ENCODE assay signal across 12 mouse cellular contexts in the genomic region with DNA sequence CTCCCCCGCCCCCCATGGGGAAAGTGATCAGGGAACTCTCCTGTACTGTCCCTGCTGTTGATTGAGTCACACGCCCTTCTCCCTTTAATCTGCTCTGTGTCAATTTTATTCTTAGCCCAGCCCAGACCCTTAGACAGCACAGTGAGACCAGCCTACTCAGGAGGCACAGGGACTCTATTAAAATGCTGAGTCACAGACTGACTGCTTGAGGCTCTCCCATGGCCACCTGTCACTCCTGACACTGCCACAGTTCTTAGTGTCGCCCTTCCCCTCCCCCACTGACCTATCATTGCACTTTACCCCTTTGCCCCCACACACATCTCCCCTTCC. TPM values are rescaled to one million over a fixed set of nuclear protein-coding genes. Genes with fewer than 3 reads are reported as not detected.
DNase-seq lines count a peak whose midpoint lies in the region; ATAC-seq and TF ChIP-seq lines count a peak whose summit lies in the region.
"Had no signal": no experiment of that assay in that cellular context is flagged by ENCODE, and none has a peak within 500 bp of the region (broad histone marks: within the 10 kb centered on the region; RNA-seq: fewer than 3 reads in every experiment).

No protein-coding gene starts in this region.

- peak overlapping the region; percentile 39; the same call in 1 of the 2 replicates for H3K9ac ChIP-seq in hindbrain, embryonic 13.5 days
- no peak overlapping the region for H3K9ac ChIP-seq in hindbrain, postnatal 0 days (replicated peaks; ENCODE audit: low read length)
- no peak overlapping the region for H3K9ac ChIP-seq in forebrain, postnatal 0 days
- no peak overlapping the region for H3K9ac ChIP-seq in heart, adult 2 months (ENCODE audit: low read depth, low read length)
- H3K9ac ChIP-seq: forebrain, embryonic 12.5 days; hindbrain, embryonic 15.5 days had no signal

- no peak for TF ChIP-seq CTCF in hindbrain, postnatal 0 days (IDR thresholded peaks at IDR 0.05; ENCODE audit: low read depth)
- no peak for TF ChIP-seq CTCF in C2C12 (IDR thresholded peaks at IDR 0.05; ENCODE audit: control insufficient read depth, insufficient read depth, insufficient read length)
- no peak for TF ChIP-seq CTCF in forebrain, postnatal 0 days (IDR thresholded peaks at IDR 0.05; ENCODE audit: low read depth)
- TF ChIP-seq CTCF in heart, adult 2 months (IDR thresholded peaks at IDR 0.05) = no peak

- H3K4me3 ChIP-seq in hindbrain, embryonic 13.5 days = no peak overlapping the region
- no peak overlapping the region for H3K4me3 ChIP-seq in hindbrain, postnatal 0 days (ENCODE audit: low read length)
- no peak overlapping the region for H3K4me3 ChIP-seq in C2C12 (ENCODE audit: insufficient read depth, poor library complexity, severe bottlenecking)
- no peak overlapping the region for H3K4me3 ChIP-seq in forebrain, postnatal 0 days (ENCODE audit: low read depth, low read length)
- no peak overlapping the region for H3K4me3 ChIP-seq in heart, adult 2 months
- H3K4me3 ChIP-seq: forebrain, embryonic 12.5 days; hindbrain, embryonic 15.5 days had no signal

- H3ac ChIP-seq in C2C12 (ENCODE audit: control insufficient read depth, insufficient read length, low read depth) = no peak overlapping the region

- no peak for TF ChIP-seq EP300 in heart, adult 2 months (IDR thresholded peaks at IDR 0.05; ENCODE audit: insufficient read depth, low read depth, low read length)

- peaks cover 17% of the 10 kb centered on the region for H3K9me3 ChIP-seq in hindbrain, embryonic 13.5 days
- peaks cover 6% of the 10 kb centered on the region; the same call in 1 of the 2 replicates for H3K9me3 ChIP-seq in hindbrain, postnatal 0 days (ENCODE audit: low read length)
- 0 out of 2 replicates have a peak, but pooled peaks cover 4% of the 10 kb centered on the region for H3K9me3 ChIP-seq in forebrain, postnatal 0 days (ENCODE audit: low read length)

- no peak for DNase-seq in hindbrain, postnatal 0 days (ENCODE audit: low spot score)
- DNase-seq in R1 (ENCODE audit: low read depth, low spot score) = peak; percentile 69
- DNase-seq in mesoderm, embryonic 11.5 days (ENCODE audit: low read depth, low spot score) = peak; percentile 16
- no peak for DNase-seq in forebrain, postnatal 0 days
- no peak for DNase-seq in heart, adult 2 months
- DNase-seq: cerebellum, adult 8-10 months; right cerebral cortex, adult 18-20 months had no signal

- intact Hi-C loops in heart, adult 2 months (cut with DNase I) = no loop called here

- WGBS in hindbrain, embryonic 13.5 days = 31% methylated on average over 3 of the region's 3 CpGs
- WGBS in hindbrain, postnatal 0 days = 32% methylated on average over 3 of the region's 3 CpGs
- WGBS in forebrain, postnatal 0 days = 36% methylated on average over 3 of the region's 3 CpGs
- WGBS in heart, adult 2 months = 49% methylated on average over 3 of the region's 3 CpGs

- no peak overlapping the region for H3K27ac ChIP-seq in hindbrain, embryonic 13.5 days
- no peak overlapping the region; the same call in 1 of the 2 replicates for H3K27ac ChIP-seq in hindbrain, postnatal 0 days
- no peak overlapping the region for H3K27ac ChIP-seq in forebrain, postnatal 0 days (ENCODE audit: low read depth, low read length)
- H3K27ac ChIP-seq in heart, adult 2 months = no peak overlapping the region
- H3K27ac ChIP-seq: forebrain, embryonic 12.5 days; hindbrain, embryonic 15.5 days had no signal

- no peak for ATAC-seq in hindbrain, embryonic 13.5 days (ENCODE audit: low FRiP score)
- no peak for ATAC-seq in hindbrain, postnatal 0 days
- no peak for ATAC-seq in CD4-positive, CD25-positive, alpha-beta regulatory T cell, adult 4 months
- no peak for ATAC-seq in forebrain, postnatal 0 days

- H3K27me3 ChIP-seq in hindbrain, embryonic 13.5 days = 0 out of 2 replicates have a peak, but pooled peaks cover 4% of the 10 kb centered on the region
- no peaks in the 10 kb centered on the region for H3K27me3 ChIP-seq in hindbrain, postnatal 0 days (ENCODE audit: insufficient read depth, low read length)
- H3K27me3 ChIP-seq in C2C12 (ENCODE audit: control insufficient read depth, insufficient read depth, insufficient read length) = peaks cover 15% of the 10 kb centered on the region
- H3K27me3 ChIP-seq in forebrain, postnatal 0 days (ENCODE audit: insufficient read depth, low read length) = no peaks in the 10 kb centered on the region
- no peaks in the 10 kb centered on the region for H3K27me3 ChIP-seq in heart, adult 2 months (ENCODE audit: control insufficient read depth, insufficient read depth, low read length)
- H3K27me3 ChIP-seq: hindbrain, embryonic 15.5 days had no signal

- no peaks in the 10 kb centered on the region for H3K79me3 ChIP-seq in C2C12 (ENCODE audit: low read depth)

- no peak for TF ChIP-seq POLR2A in heart, adult 2 months (IDR thresholded peaks at IDR 0.05; ENCODE audit: insufficient read depth, low read depth, low read length)

- peaks cover 28% of the 10 kb centered on the region for H3K4me1 ChIP-seq in hindbrain, embryonic 13.5 days (replicated peaks)
- peaks cover 15% of the 10 kb centered on the region for H3K4me1 ChIP-seq in hindbrain, postnatal 0 days (ENCODE audit: insufficient read depth, low read length)
- peaks cover 15% of the 10 kb centered on the region for H3K4me1 ChIP-seq in forebrain, postnatal 0 days (ENCODE audit: insufficient read depth)
- H3K4me1 ChIP-seq in heart, adult 2 months (ENCODE audit: control insufficient read depth, insufficient read depth, low read length) = no peaks in the 10 kb centered on the region

- no peaks in the 10 kb centered on the region for H3K36me3 ChIP-seq in hindbrain, embryonic 13.5 days
- no peaks in the 10 kb centered on the region for H3K36me3 ChIP-seq in hindbrain, postnatal 0 days (ENCODE audit: insufficient read depth, low read length)
- no peaks in the 10 kb centered on the region for H3K36me3 ChIP-seq in C2C12 (ENCODE audit: control insufficient read depth, insufficient read depth)
- H3K36me3 ChIP-seq in forebrain, postnatal 0 days (ENCODE audit: insufficient read depth) = no peaks in the 10 kb centered on the region
- no peaks in the 10 kb centered on the region for H3K36me3 ChIP-seq in heart, adult 2 months (ENCODE audit: control insufficient read depth, insufficient read depth, low read length)
- H3K36me3 ChIP-seq: forebrain, embryonic 12.5 days; hindbrain, embryonic 15.5 days had no signal

- no peak overlapping the region for H3K4me2 ChIP-seq in hindbrain, embryonic 13.5 days
- no peak overlapping the region for H3K4me2 ChIP-seq in hindbrain, postnatal 0 days (ENCODE audit: low read depth, low read length)
- H3K4me2 ChIP-seq in forebrain, postnatal 0 days (ENCODE audit: low read depth) = no peak overlapping the region
- H3K4me2 ChIP-seq: forebrain, embryonic 12.5 days; hindbrain, embryonic 15.5 days had no signal

- no peaks in the 10 kb centered on the region for H3K79me2 ChIP-seq in C2C12 (ENCODE audit: control insufficient read depth, insufficient read depth)
- H3K79me2 ChIP-seq in heart, adult 2 months (replicated peaks; ENCODE audit: control insufficient read depth, insufficient read depth, low read length) = no peaks in the 10 kb centered on the region

RNA-seq across cellular contexts. Expression of a gene that starts 3.8 kb away (rescaled TPM):
- 0.42 and 0.48 TPM in 2 replicates for polyA plus RNA-seq in hindbrain, embryonic 13.5 days (2015; fragmentation: Nextera tagmentation; extraction: Ambion mirVana)
- 3.1 and 4.0 TPM in 2 replicates for total RNA-seq in hindbrain, postnatal 0 days (2014; rRNA removed)
- 0.97 and 1.0 TPM in 2 replicates for polyA plus RNA-seq in hindbrain, postnatal 0 days (2015; fragmentation: Nextera tagmentation; extraction: Ambion mirVana)
- not detected for polyA plus RNA-seq in C2C12 (2012; fragmentation: generic; extraction: Trizol)
- polyA plus RNA-seq in CD4-positive, CD25-positive, alpha-beta regulatory T cell, adult 4 months (2017; shearing (Covaris generic)) = not detected
- total RNA-seq in forebrain, postnatal 0 days (2014; rRNA removed) = 2.8 and 3.3 TPM in 2 replicates
- polyA plus RNA-seq in forebrain, postnatal 0 days (2015; fragmentation: Nextera tagmentation; extraction: Ambion mirVana) = 0.71 and 0.73 TPM in 2 replicates
- not detected for total RNA-seq in heart, adult 2 months (2021)
- polyA plus RNA-seq in heart, adult 2 months (2012; rRNA removed) = not detected in 2 replicates

RNA-seq across cellular contexts. Expression of a gene that starts 17.1 kb away (rescaled TPM):
- polyA plus RNA-seq in hindbrain, embryonic 13.5 days (2015; fragmentation: Nextera tagmentation; extraction: Ambion mirVana) = 8.0 and 8.2 TPM in 2 replicates
- 3.1 and 6.1 TPM in 2 replicates for total RNA-seq in hindbrain, postnatal 0 days (2014; rRNA removed)
- 10.0 and 10.2 TPM in 2 replicates for polyA plus RNA-seq in hindbrain, postnatal 0 days (2015; fragmentation: Nextera tagmentation; extraction: Ambion mirVana)
- 17.5 TPM for polyA plus RNA-seq in C2C12 (2012; fragmentation: generic; extraction: Trizol)
- polyA plus RNA-seq in CD4-positive, CD25-positive, alpha-beta regulatory T cell, adult 4 months (2017; shearing (Covaris generic)) = 10 to 100 TPM; 10.2 to 14.3 TPM
- 2.0 and 4.0 TPM in 2 replicates for total RNA-seq in forebrain, postnatal 0 days (2014; rRNA removed)
- polyA plus RNA-seq in forebrain, postnatal 0 days (2015; fragmentation: Nextera tagmentation; extraction: Ambion mirVana) = 9.6 and 10.2 TPM in 2 replicates
- total RNA-seq in heart, adult 2 months (2021) = 10 to 100 TPM; 14.1 to 17.0 TPM
- 20.8 and 40.5 TPM in 2 replicates for polyA plus RNA-seq in heart, adult 2 months (2012; rRNA removed)

RNA-seq across cellular contexts. Expression of a gene that starts 24.3 kb away (rescaled TPM):
- polyA plus RNA-seq in hindbrain, embryonic 13.5 days (2015; fragmentation: Nextera tagmentation; extraction: Ambion mirVana) = 6.3 and 8.8 TPM in 2 replicates
- total RNA-seq in hindbrain, postnatal 0 days (2014; rRNA removed) = 2.0 and 3.4 TPM in 2 replicates
- 5.0 and 6.8 TPM in 2 replicates for polyA plus RNA-seq in hindbrain, postnatal 0 days (2015; fragmentation: Nextera tagmentation; extraction: Ambion mirVana)
- polyA plus RNA-seq in C2C12 (2012; fragmentation: generic; extraction: Trizol) = not detected
- polyA plus RNA-seq in CD4-positive, CD25-positive, alpha-beta regulatory T cell, adult 4 months (2017; shearing (Covaris generic)) = 1,000 to 10,000 TPM; 2,983 to 4,093 TPM
- 1.1 and 1.4 TPM in 2 replicates for total RNA-seq in forebrain, postnatal 0 days (2014; rRNA removed)
- 5.9 and 6.5 TPM in 2 replicates for polyA plus RNA-seq in forebrain, postnatal 0 days (2015; fragmentation: Nextera tagmentation; extraction: Ambion mirVana)
- 1 to 10 TPM; 4.5 to 8.7 TPM for total RNA-seq in heart, adult 2 months (2021)
- 7.7 and 44.7 TPM in 2 replicates for polyA plus RNA-seq in heart, adult 2 months (2012; rRNA removed)

RNA-seq across cellular contexts. Expression of a gene that starts 48.5 kb away (rescaled TPM):
- 6.8 and 7.7 TPM in 2 replicates for polyA plus RNA-seq in hindbrain, embryonic 13.5 days (2015; fragmentation: Nextera tagmentation; extraction: Ambion mirVana)
- total RNA-seq in hindbrain, postnatal 0 days (2014; rRNA removed) = 6.4 and 6.8 TPM in 2 replicates
- polyA plus RNA-seq in hindbrain, postnatal 0 days (2015; fragmentation: Nextera tagmentation; extraction: Ambion mirVana) = 5.7 and 7.2 TPM in 2 replicates
- polyA plus RNA-seq in C2C12 (2012; fragmentation: generic; extraction: Trizol) = 0.21 TPM
- polyA plus RNA-seq in CD4-positive, CD25-positive, alpha-beta regulatory T cell, adult 4 months (2017; shearing (Covaris generic)) = 100 to 1,000 TPM; 299 to 603 TPM
- 5.5 and 9.8 TPM in 2 replicates for total RNA-seq in forebrain, postnatal 0 days (2014; rRNA removed)
- 3.9 and 5.5 TPM in 2 replicates for polyA plus RNA-seq in forebrain, postnatal 0 days (2015; fragmentation: Nextera tagmentation; extraction: Ambion mirVana)
- total RNA-seq in heart, adult 2 months (2021) = 1 to 10 TPM; 6.1 to 6.7 TPM
- polyA plus RNA-seq in heart, adult 2 months (2012; rRNA removed) = 9.3 and 12.8 TPM in 2 replicates

RNA-seq across cellular contexts. Expression of a gene that starts 53.2 kb away (rescaled TPM):
- 0.05 and 0.13 TPM in 2 replicates for polyA plus RNA-seq in hindbrain, embryonic 13.5 days (2015; fragmentation: Nextera tagmentation; extraction: Ambion mirVana)
- total RNA-seq in hindbrain, postnatal 0 days (2014; rRNA removed) = 0.10 and 0.29 TPM in 2 replicates
- polyA plus RNA-seq in hindbrain, postnatal 0 days (2015; fragmentation: Nextera tagmentation; extraction: Ambion mirVana) = 0.40 and 0.58 TPM in 2 replicates
- polyA plus RNA-seq in C2C12 (2012; fragmentation: generic; extraction: Trizol) = 0.01 TPM
- 100 to 1,000 TPM; 529 to 771 TPM for polyA plus RNA-seq in CD4-positive, CD25-positive, alpha-beta regulatory T cell, adult 4 months (2017; shearing (Covaris generic))
- 0.14 TPM in 1 of 2 replicates, not detected in the other for total RNA-seq in forebrain, postnatal 0 days (2014; rRNA removed)
- 0.03 and 0.22 TPM in 2 replicates for polyA plus RNA-seq in forebrain, postnatal 0 days (2015; fragmentation: Nextera tagmentation; extraction: Ambion mirVana)
- under 1 TPM; 0.31 to 0.55 TPM for total RNA-seq in heart, adult 2 months (2021)
- polyA plus RNA-seq in heart, adult 2 months (2012; rRNA removed) = 1.4 and 2.3 TPM in 2 replicates
- polyA plus RNA-seq: forebrain, embryonic 12.5 days had no signal

Comparison
In these comparisons a context has a peak if more than half of its experiments do, and no peak if none do; other contexts are left out.
1. DNase-seq: peak in R1 (single experiment) and mesoderm, embryonic 11.5 days (single experiment); none in hindbrain, postnatal 0 days (single experiment), forebrain, postnatal 0 days (single experiment) and heart, adult 2 months (0 of 2).
2. RNA of a gene that starts 24.3 kb away (polyA plus RNA-seq): 2,983 to 4,093 TPM in CD4-positive, CD25-positive, alpha-beta regulatory T cell, adult 4 months; 7.7 to 44.7 TPM in heart, adult 2 months, 6.3 to 8.8 TPM in hindbrain, embryonic 13.5 days, 5.0 to 6.8 TPM in hindbrain, postnatal 0 days, 5.9 to 6.5 TPM in forebrain, postnatal 0 days and not detected in C2C12 (single experiment); every median in the first group is over 10 times any median in the second.